Mouse (Mus musculus) C2C12 (cell line): ENCODE data around the gene Ifnar1. TPM values are rescaled to one million over a fixed set of nuclear protein-coding genes. Genes with fewer than 3 reads are reported as not detected.

Experiments
- H3K27me3 ChIP-seq: one replicate; pipeline ENCODE4 v1.6.1; 2011; ENCODE audit not compliant: control insufficient read depth, insufficient read depth, insufficient read length
- H3K36me3 ChIP-seq: one replicate; pipeline ENCODE4 v1.6.1; 2011; ENCODE audit not compliant: control insufficient read depth, insufficient read depth
- H3K4me3 ChIP-seq: one replicate; pipeline ENCODE4 v1.5.1; 2011; ENCODE audit warnings: mild to moderate bottlenecking, control low read depth; ENCODE audit not compliant: poor library complexity, insufficient read depth, severe bottlenecking
- H3K79me2 ChIP-seq: one replicate; pipeline ENCODE4 v1.6.1; 2011; ENCODE audit not compliant: control insufficient read depth, insufficient read depth
- H3K79me3 ChIP-seq: one replicate; pipeline ENCODE4 v1.6.1; 2011; ENCODE audit warnings: low read depth, control low read depth
- H3ac ChIP-seq: one replicate; pipeline ENCODE3; 2011; ENCODE audit warnings: low read depth; ENCODE audit not compliant: control insufficient read depth, insufficient read length
- CEBPB ChIP-seq: IDR thresholded peaks from one replicate; pipeline ENCODE4 v1.6.1; 2011; ENCODE audit warnings: low read depth, mild to moderate bottlenecking, control low read depth, moderate library complexity
- CTCF ChIP-seq: IDR thresholded peaks from one replicate; pipeline ENCODE4 v1.5.1; 2011; ENCODE audit not compliant: control insufficient read depth, insufficient read depth, insufficient read length
- FOSL1 ChIP-seq: IDR thresholded peaks from one replicate; pipeline ENCODE4 v1.8.0; 2011; ENCODE audit warnings: mild to moderate bottlenecking, low read length; ENCODE audit not compliant: poor library complexity, insufficient read depth, severe bottlenecking
- MAX ChIP-seq: IDR thresholded peaks from one replicate; pipeline ENCODE4 v1.6.1; 2011; ENCODE audit warnings: mild to moderate bottlenecking, control low read depth
- MYOD1 ChIP-seq: IDR thresholded peaks from one replicate; pipeline ENCODE4 v1.6.1; 2011; ENCODE audit warnings: low read depth; ENCODE audit not compliant: control insufficient read depth, insufficient read length
- MYOG ChIP-seq: IDR thresholded peaks from one replicate; pipeline ENCODE4 v1.6.1; 2011; ENCODE audit not compliant: control insufficient read depth, insufficient read length; ENCODE audit errors: extremely low read depth
- USF1 ChIP-seq: IDR thresholded peaks from one replicate; pipeline ENCODE4 v1.6.1; 2011; ENCODE audit warnings: low read depth, mild to moderate bottlenecking, control low read depth, moderate library complexity
- polyA plus RNA-seq: library from polyadenylated mRNA; unstranded; fragments of >200 nt; fragmentation: generic; extraction: Trizol; gene quantifications from one replicate; pipeline ENCODE4 v1.2.1, GENCODE M21; 2012; ENCODE audit warnings: missing spikeins

Gene Ifnar1
- polyA plus RNA-seq, 1 experiment = 18.1 TPM

DNA sequence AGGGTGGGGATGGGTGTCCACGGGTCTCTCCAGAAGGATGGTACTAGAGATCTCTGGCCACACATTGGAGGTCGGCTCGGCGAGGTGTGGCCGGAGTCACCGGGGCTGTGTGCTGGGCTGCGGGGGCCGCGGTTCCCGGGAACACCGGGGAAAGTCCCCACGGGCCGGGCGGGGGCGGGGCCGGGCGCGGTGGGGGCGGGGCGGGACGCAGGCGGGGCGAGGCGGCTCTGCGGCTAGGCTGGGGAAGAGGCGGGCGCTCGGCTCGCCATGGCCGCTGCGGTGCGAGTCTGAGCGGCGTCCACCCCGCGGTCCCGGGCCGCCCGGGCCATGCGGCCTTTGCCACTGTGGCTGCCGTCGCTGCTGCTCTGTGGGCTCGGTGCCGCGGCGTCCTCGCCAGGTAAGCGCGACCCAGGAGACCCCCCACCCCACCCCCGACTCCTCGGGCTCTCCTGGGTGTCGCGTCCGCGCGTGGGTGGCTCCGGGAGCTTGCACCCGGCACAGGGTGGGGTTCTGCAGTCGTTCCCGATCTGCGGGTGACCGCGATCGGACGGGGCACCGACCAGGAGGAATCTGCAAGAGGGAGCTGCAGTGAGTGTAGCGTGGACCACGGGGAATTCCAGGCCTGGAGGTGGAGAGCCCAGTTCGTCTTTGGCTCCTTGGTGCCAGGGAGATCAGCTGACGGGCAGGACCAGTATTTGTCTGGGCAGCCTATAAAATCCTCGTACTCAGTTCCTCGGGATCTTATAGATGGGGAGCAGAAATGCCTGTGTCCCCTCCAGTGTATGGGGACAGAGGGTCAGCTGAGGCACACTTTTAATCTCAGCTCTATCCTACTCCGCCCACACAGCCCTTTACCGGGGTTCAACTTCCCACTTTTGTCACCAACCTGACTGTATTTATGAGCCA lies 62.1 kb downstream of the Ifnar1 start, which contains the start of gene Ifngr2:
Ifngr2 (plus strand) TSS at position 237 of the 906 bp plus-strand sequence.
- no peaks in the 10 kb centered on the region for H3K27me3 ChIP-seq
- H3K79me2 ChIP-seq = peaks cover 22% of the 10 kb centered on the region
- peaks cover 6% of the 10 kb centered on the region for H3K79me3 ChIP-seq
- peak within 1 kb of the TSS; percentile 69 for H3ac ChIP-seq
- H3K36me3 ChIP-seq = no peaks in the 10 kb centered on the region
- TF ChIP-seq MYOD1 (no peak), CEBPB (no peak)
- H3K4me3 ChIP-seq = peak within 1 kb of the TSS; percentile 59

DNA sequence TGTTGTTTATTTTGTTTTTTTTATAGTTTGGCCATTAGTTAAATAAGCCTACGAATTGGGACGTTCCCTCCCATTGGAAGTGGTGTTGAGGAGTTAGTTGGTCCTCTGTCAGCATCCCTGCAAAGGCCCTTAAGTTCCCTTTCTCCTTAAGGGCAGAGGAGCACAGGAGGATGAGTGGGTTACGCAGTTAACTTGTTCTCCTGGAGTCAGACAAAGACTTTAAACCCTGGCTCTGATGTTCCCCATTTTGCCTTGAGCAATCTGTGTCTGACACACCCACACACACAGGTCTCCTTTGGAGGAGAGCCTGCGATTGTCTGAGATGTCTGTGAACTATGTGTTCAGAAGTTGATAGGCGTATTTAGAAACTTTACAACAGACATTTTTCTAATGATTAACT lies 62.9 kb downstream of the Ifnar1 start:
- H3K79me2 ChIP-seq = peaks cover 28% of the 10 kb centered on the region
- TF ChIP-seq USF1 (no peak), FOSL1 (no peak), CEBPB (no peak), CTCF (no peak), MAX (no peak), MYOG (no peak), MYOD1 (no peak)
- peak overlapping the region; percentile 59 for H3K4me3 ChIP-seq
- H3K79me3 ChIP-seq = peaks cover 6% of the 10 kb centered on the region
- no peaks in the 10 kb centered on the region for H3K27me3 ChIP-seq
- H3ac ChIP-seq = no peak overlapping the region
- no peaks in the 10 kb centered on the region for H3K36me3 ChIP-seq

DNA sequence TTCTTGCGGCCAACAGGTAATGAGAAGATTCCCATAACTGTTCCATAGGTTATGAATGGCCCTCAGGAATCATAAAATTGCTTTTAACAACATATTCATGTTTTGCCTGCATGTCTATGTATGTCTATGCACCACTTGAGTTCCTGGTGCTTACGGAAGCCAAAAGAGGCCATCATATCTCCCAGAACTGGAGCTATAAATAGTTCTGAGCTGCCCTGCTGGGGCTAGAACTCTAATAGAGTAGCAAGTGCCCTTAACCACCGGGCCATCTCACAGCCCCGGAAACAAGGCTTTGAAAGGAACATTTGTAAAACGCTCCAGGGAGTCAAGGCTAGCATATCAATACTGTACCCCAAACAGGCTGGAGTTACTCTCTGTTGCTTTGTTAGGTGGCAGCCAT lies 63.5 kb downstream of the Ifnar1 start:
- H3K79me2 ChIP-seq = peaks cover 28% of the 10 kb centered on the region
- TF ChIP-seq CTCF = no peak
- no peak for TF ChIP-seq FOSL1
- TF ChIP-seq CEBPB = no peak
- no peak for TF ChIP-seq USF1
- no peak for TF ChIP-seq MAX
- no peak overlapping the region for H3K4me3 ChIP-seq
- no peaks in the 10 kb centered on the region for H3K36me3 ChIP-seq
- no peak overlapping the region for H3ac ChIP-seq
- H3K79me3 ChIP-seq = peaks cover 6% of the 10 kb centered on the region
- no peaks in the 10 kb centered on the region for H3K27me3 ChIP-seq

DNA sequence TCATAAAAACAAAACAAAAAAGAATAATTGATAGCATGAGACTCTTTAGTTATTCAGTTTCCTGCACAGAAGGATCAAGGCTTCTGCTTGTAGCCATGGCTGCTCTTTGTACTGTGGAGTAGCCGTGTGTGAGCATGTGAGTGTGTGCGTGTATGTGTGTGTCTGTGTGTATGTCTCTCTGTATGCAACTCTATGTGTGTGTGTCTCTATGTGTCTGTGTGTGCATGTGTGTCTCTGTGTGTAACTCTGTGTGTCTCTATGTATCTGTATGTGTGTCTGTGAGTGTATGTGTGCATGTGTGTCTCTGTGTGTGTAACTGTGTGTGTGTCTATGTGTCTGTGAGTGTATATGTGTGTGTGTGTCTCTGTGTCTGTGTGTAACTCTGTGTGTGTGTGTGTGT lies 64.0 kb downstream of the Ifnar1 start:
- Histone ChIP-seq H3K79me3 (peaks cover 6% of the 10 kb centered on the region), H3K4me3 (no peak overlapping the region), H3ac (no peak overlapping the region), H3K79me2 (peaks cover 28% of the 10 kb centered on the region), H3K36me3 (no peaks in the 10 kb centered on the region), H3K27me3 (no peaks in the 10 kb centered on the region)
- TF ChIP-seq MYOG = no peak

DNA sequence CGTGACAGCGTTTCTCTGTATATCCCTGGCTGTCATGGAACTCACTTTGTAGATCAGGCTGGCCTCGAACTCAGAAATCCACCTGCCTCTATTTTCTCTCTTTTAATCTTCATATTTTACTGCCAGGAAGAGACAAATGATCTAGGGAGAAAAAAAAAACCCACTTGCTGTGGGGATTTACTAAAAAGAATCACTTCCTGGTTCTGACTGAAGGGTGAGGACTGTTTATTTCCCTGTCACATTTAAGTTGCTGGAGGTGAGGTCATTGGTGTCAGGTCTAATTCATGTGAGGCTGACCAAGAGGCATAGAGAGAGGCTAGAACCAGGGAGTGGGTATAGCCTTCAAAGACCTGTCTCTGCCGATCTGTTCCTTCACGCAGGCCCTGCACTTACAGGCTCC lies 64.6 kb downstream of the Ifnar1 start:
- Histone ChIP-seq H3K4me3 (no peak overlapping the region), H3K27me3 (no peaks in the 10 kb centered on the region), H3K36me3 (no peaks in the 10 kb centered on the region), H3ac (no peak overlapping the region), H3K79me2 (peaks cover 28% of the 10 kb centered on the region), H3K79me3 (peaks cover 6% of the 10 kb centered on the region)
- TF ChIP-seq USF1 = no peak
- TF ChIP-seq MYOG = no peak
- no peak for TF ChIP-seq MAX
- no peak for TF ChIP-seq CTCF
- no peak for TF ChIP-seq FOSL1
- no peak for TF ChIP-seq CEBPB
- TF ChIP-seq MYOD1 = no peak

DNA sequence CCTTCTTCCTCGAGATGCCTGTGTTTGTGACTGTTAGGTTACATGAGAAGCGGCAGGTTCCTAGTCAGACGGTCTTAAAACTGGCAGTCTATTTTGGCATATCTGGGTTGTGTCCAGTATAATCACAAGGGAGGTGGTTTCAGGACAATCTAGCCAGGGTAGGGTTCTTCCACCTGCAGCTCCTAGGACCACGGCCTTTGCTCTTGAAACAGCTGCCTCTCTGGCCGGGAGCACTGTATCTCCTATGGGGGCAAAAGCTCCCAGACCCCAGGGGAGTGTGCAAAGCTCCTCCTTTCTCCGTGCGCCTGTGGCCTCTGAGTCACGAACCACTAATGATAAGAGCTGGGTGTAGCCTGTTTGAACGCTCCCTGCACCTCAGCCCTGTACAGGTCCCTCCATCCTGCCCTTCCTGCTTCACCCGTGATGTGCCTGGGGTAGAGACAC lies 66.1 kb downstream of the Ifnar1 start:
- no peak for TF ChIP-seq MYOD1
- Histone ChIP-seq H3K79me2 (peaks cover 28% of the 10 kb centered on the region), H3K4me3 (no peak overlapping the region), H3K36me3 (peaks cover 11% of the 10 kb centered on the region), H3ac (no peak overlapping the region), H3K27me3 (no peaks in the 10 kb centered on the region), H3K79me3 (peaks cover 6% of the 10 kb centered on the region)
